Mouse (Mus musculus) lung, adult 2 months (tissue): ENCODE results near the gene Pus10. TPM values are rescaled to one million over a fixed set of nuclear protein-coding genes. Genes with fewer than 3 reads are reported as not detected.
A peak's percentile ranks its signal among the peaks of the same experiment; 100 is the strongest.

Experiments used
- DNase-seq: peaks from one replicate; pipeline ENCODE4 v3.0.0; 2022
- H3K4me1 ChIP-seq: fragments of 200-500 bp; 2 replicates; pipeline ENCODE4 v1.6.1; 2011; ENCODE audit warnings: low read length; ENCODE audit not compliant: control insufficient read depth, insufficient read depth
- H3K4me3 ChIP-seq: fragments of 200-500 bp; replicated peaks from 2 replicates; pipeline ENCODE3; 2011; ENCODE audit warnings: low read depth, mild to moderate bottlenecking, control low read depth, low read length; ENCODE audit errors: extremely low read depth
- CTCF ChIP-seq: fragments of 200-500 bp; IDR thresholded peaks from 2 replicates; pipeline ENCODE4 v1.5.1; 2011; ENCODE audit warnings: mild to moderate bottlenecking, low read length, control low read depth; ENCODE audit not compliant: insufficient read depth
- POLR2A ChIP-seq: fragments of 200-500 bp; IDR thresholded peaks from 2 replicates; pipeline ENCODE4 v1.6.1; 2011; ENCODE audit warnings: low read depth, mild to moderate bottlenecking, control low read depth, low read length, borderline replicate concordance; ENCODE audit errors: extremely low read depth
- WGBS: fragments of 180-500 bp; shearing (Covaris S2); methylation state at CpG from one replicate; pipeline ENCODE4 v1.1.7; 2018; 5-methylcytosine and 5-hydroxymethylcytosine counted together
- polyA plus RNA-seq: library from polyadenylated mRNA; depleted of rRNA; stranded (reverse); fragments of >200 nt; gene quantifications from 2 replicates; pipeline ENCODE4 v1.2.3, GENCODE M21; 2012

Pus10 gene
- polyA plus RNA-seq, 1 experiment, result 3.5 TPM

- Histone ChIP-seq H3K4me3 (no peak overlapping the region), H3K4me1 (peaks cover 7% of the 10 kb centered on the region)
- no peak for DNase-seq
- TF ChIP-seq CTCF (no peak), POLR2A (no peak)
Observed at GRCm38 (mm10) chr11:23664232-23664631, 1.2 kb upstream of the Pus10 start.

GRCm38 (mm10) chr11:23665798-23666501 is 476 bp downstream of the Pus10 start, which contains the start of gene Pex13:
Gene Pex13 (minus strand): TSS chr11:23665959.
- H3K4me1 ChIP-seq, result peaks cover 3% of the 10 kb centered on the region
- TF ChIP-seq CTCF, result no peak
- peak; percentile 79 for TF ChIP-seq POLR2A
- WGBS, result under 1% methylated on average over 49 of the region's 49 CpGs
- peak; percentile 91 for DNase-seq
- H3K4me3 ChIP-seq, result peak within 1 kb of the TSS; percentile 88

- TF ChIP-seq CTCF (no peak), POLR2A (no peak)
- 3% methylated on average over 5 of the region's 5 CpGs for WGBS
Observed at GRCm38 (mm10) chr11:23666526-23666925, 1.1 kb downstream of the Pus10 start.

GRCm38 (mm10) chr11:23667128-23667527 is 1.7 kb downstream of the Pus10 start:
- 6% methylated on average over 3 of the region's 3 CpGs for WGBS
- DNase-seq, result no peak
- no peak overlapping the region for H3K4me3 ChIP-seq
- TF ChIP-seq POLR2A (no peak), CTCF (no peak)
- H3K4me1 ChIP-seq, result peaks cover 2% of the 10 kb centered on the region

More at GRCm38 (mm10) chr11:23666526-23666925, 1.1 kb downstream of the Pus10 start:
- DNase-seq, result no peak
- H3K4me1 ChIP-seq, result peaks cover 2% of the 10 kb centered on the region
- H3K4me3 ChIP-seq, result peak overlapping the region; percentile 88

- H3K4me3 ChIP-seq, result no peak overlapping the region
- H3K4me1 ChIP-seq, result no peaks in the 10 kb centered on the region; the same call in none of the 2 replicates
- whole genome bisulfite sequencing, result 53% methylated on average over 4 of the region's 4 CpGs
- TF ChIP-seq CTCF (no peak), POLR2A (no peak)
- DNase-seq, result no peak
Observed at GRCm38 (mm10) chr11:23672256-23672749, 6.8 kb downstream of the Pus10 start.

GRCm38 (mm10) chr11:23676100-23676499 is 10.6 kb downstream of the Pus10 start:
- H3K4me3 ChIP-seq, result no peak overlapping the region
- H3K4me1 ChIP-seq, result no peaks in the 10 kb centered on the region; the same call in 1 of the 2 replicates
- no peak for DNase-seq
- TF ChIP-seq POLR2A, result no peak
- no peak for TF ChIP-seq CTCF
- 86% methylated on average over 5 of the region's 5 CpGs for WGBS

- peak; percentile 35; the same call in 1 of the 2 replicates for TF ChIP-seq CTCF
- no peak for TF ChIP-seq POLR2A
- no peaks in the 10 kb centered on the region for H3K4me1 ChIP-seq
- WGBS, result 39% methylated on average over 3 of the region's 3 CpGs
Observed at GRCm38 (mm10) chr11:23679044-23679642, 13.7 kb downstream of the Pus10 start.

GRCm38 (mm10) chr11:23680435-23680950 is 15.0 kb downstream of the Pus10 start:
- TF ChIP-seq POLR2A (no peak), CTCF (no peak)
- 89% methylated on average over 6 of the region's 6 CpGs for WGBS
- Histone ChIP-seq H3K4me3 (no peak overlapping the region), H3K4me1 (no peaks in the 10 kb centered on the region)
- no peak for DNase-seq

More at GRCm38 (mm10) chr11:23679044-23679642, 13.7 kb downstream of the Pus10 start:
- no peak overlapping the region for H3K4me3 ChIP-seq
- DNase-seq, result peak; percentile 47

GRCm38 (mm10) chr11:23682561-23682960 is 17.1 kb downstream of the Pus10 start:
- Histone ChIP-seq H3K4me3 (no peak overlapping the region), H3K4me1 (no peaks in the 10 kb centered on the region)
- 79% methylated on average over 5 of the region's 5 CpGs for WGBS
- DNase-seq, result no peak
- no peak for TF ChIP-seq CTCF
- no peak for TF ChIP-seq POLR2A
